Mouse (Mus musculus) myocyte (in vitro differentiated cells): Measurements from ENCODE around the gene Mme. TPM values are rescaled to one million over a fixed set of nuclear protein-coding genes. Genes with fewer than 3 reads are reported as not detected.

Experiments used
- H3K27me3 ChIP-seq: one replicate; pipeline ENCODE4 v1.6.1; 2011; ENCODE audit not compliant: control insufficient read depth, insufficient read depth, insufficient read length
- H3K36me3 ChIP-seq: one replicate; pipeline ENCODE4 v1.6.1; 2011; ENCODE audit not compliant: control insufficient read depth, insufficient read depth
- H3K4me2 ChIP-seq: one replicate; pipeline ENCODE4 v1.6.1; 2011; ENCODE audit warnings: low read depth, control low read depth
- H3K4me3 ChIP-seq: one replicate; pipeline ENCODE4 v1.5.1; 2011; ENCODE audit warnings: mild to moderate bottlenecking, control low read depth, moderate library complexity
- H3K79me2 ChIP-seq: one replicate; pipeline ENCODE4 v1.6.1; 2011; ENCODE audit not compliant: control insufficient read depth, insufficient read depth
- H3ac ChIP-seq: one replicate; pipeline ENCODE4 v1.6.1; 2011; ENCODE audit not compliant: control insufficient read depth, insufficient read length
- CEBPB ChIP-seq: IDR thresholded peaks from 2 replicates; pipeline ENCODE4 v1.6.1; 2011; ENCODE audit warnings: mild to moderate bottlenecking, moderate library complexity; ENCODE audit not compliant: poor library complexity, insufficient read depth, severe bottlenecking
- E2F4 ChIP-seq: IDR thresholded peaks from one replicate; pipeline ENCODE4 v1.6.1; 2011; ENCODE audit warnings: mild to moderate bottlenecking, control low read depth, moderate library complexity; ENCODE audit not compliant: insufficient read depth
- MAX ChIP-seq: IDR thresholded peaks from one replicate; pipeline ENCODE4 v1.6.1; 2011; ENCODE audit warnings: low read depth, mild to moderate bottlenecking, control low read depth
- MYOD1 ChIP-seq, 3 experiments: IDR thresholded peaks; one replicate each; pipeline ENCODE4 v1.6.1; 2011; ENCODE audit warnings: control low read depth in 2 of 3, low read depth in 2 of 3, mild to moderate bottlenecking in 2 of 3, moderate library complexity in 1 of 3; ENCODE audit not compliant: insufficient read length in 2 of 3, control insufficient read depth in 1 of 3
- MYOG ChIP-seq, 3 experiments: IDR thresholded peaks; one replicate each; pipeline ENCODE4 v1.6.1; 2011; ENCODE audit warnings: control low read depth in 2 of 3, low read depth in 2 of 3, mild to moderate bottlenecking in 2 of 3; ENCODE audit not compliant: insufficient read length in 2 of 3, control insufficient read depth in 1 of 3, insufficient read depth in 1 of 3
- POLR2A ChIP-seq: IDR thresholded peaks from one replicate; pipeline ENCODE4 v1.6.1; 2011; ENCODE audit warnings: low read depth, mild to moderate bottlenecking, control low read depth, moderate library complexity; ENCODE audit not compliant: insufficient read length
- POLR2AphosphoS2 ChIP-seq: IDR thresholded peaks from one replicate; pipeline ENCODE4 v1.6.1; 2011; ENCODE audit warnings: low read depth, control low read depth; ENCODE audit not compliant: insufficient read length
- REST ChIP-seq: IDR thresholded peaks from one replicate; pipeline ENCODE4 v1.6.1; 2011; ENCODE audit warnings: mild to moderate bottlenecking, control low read depth, moderate library complexity; ENCODE audit not compliant: insufficient read depth, insufficient read length
- SRF ChIP-seq: IDR thresholded peaks from one replicate; pipeline ENCODE4 v1.6.1; 2011; ENCODE audit warnings: low read depth; ENCODE audit not compliant: control insufficient read depth, insufficient read length
- TCF12 ChIP-seq: IDR thresholded peaks from one replicate; pipeline ENCODE4 v1.6.1; 2011; ENCODE audit warnings: mild to moderate bottlenecking, control low read depth; ENCODE audit not compliant: poor library complexity, insufficient read depth, severe bottlenecking
- TCF3 ChIP-seq: IDR thresholded peaks from one replicate; pipeline ENCODE4 v1.6.1; 2011; ENCODE audit warnings: low read depth, control low read depth; ENCODE audit not compliant: insufficient read length
- USF1 ChIP-seq: IDR thresholded peaks from one replicate; pipeline ENCODE4 v1.6.1; 2011; ENCODE audit warnings: low read depth, mild to moderate bottlenecking, control low read depth, moderate library complexity
- polyA plus RNA-seq: library from polyadenylated mRNA; unstranded; fragments of >200 nt; fragmentation: generic; extraction: Trizol; gene quantifications from one replicate; pipeline ENCODE4 v1.2.1, GENCODE M21; 2012; ENCODE audit warnings: missing spikeins

The Mme gene
- polyA plus RNA-seq, 1 experiment = not detected

GRCm38 (mm10) chr3:63295657-63296231, 54.4 kb downstream of the Mme start:
- no peak overlapping the region for H3K4me3 ChIP-seq
- TF ChIP-seq MAX = no peak
- no peak for TF ChIP-seq E2F4
- TF ChIP-seq MYOG (IDR thresholded peaks at IDR 0.05; ENCODE audit: control insufficient read depth in 1 of 3, insufficient read depth in 1 of 3, insufficient read length in 2 of 3, low read depth in 2 of 3) = no peak
- TF ChIP-seq POLR2A = no peak
- TF ChIP-seq TCF12 = no peak
- no peak for TF ChIP-seq CEBPB
- no peak for TF ChIP-seq TCF3
- TF ChIP-seq SRF = no peak
- no peak for TF ChIP-seq USF1

GRCm38 (mm10) chr3:63296411-63296810, 55.1 kb downstream of the Mme start:
- Histone ChIP-seq H3K36me3 (no peaks in the 10 kb centered on the region), H3K4me3 (no peak overlapping the region), H3K79me2 (no peaks in the 10 kb centered on the region), H3K4me2 (peak overlapping the region; percentile 12), H3ac (no peak overlapping the region), H3K27me3 (peaks cover 6% of the 10 kb centered on the region)
- no peak for TF ChIP-seq MYOG (IDR thresholded peaks at IDR 0.05; ENCODE audit: control insufficient read depth in 1 of 3, insufficient read depth in 1 of 3, insufficient read length in 2 of 3, low read depth in 2 of 3)
- no peak for TF ChIP-seq TCF12
- no peak for TF ChIP-seq POLR2AphosphoS2
- TF ChIP-seq E2F4 = no peak
- no peak for TF ChIP-seq USF1
- TF ChIP-seq MYOD1 (IDR thresholded peaks at IDR 0.05; ENCODE audit: control insufficient read depth in 1 of 3, insufficient read length in 2 of 3, low read depth in 2 of 3) = no peak
- no peak for TF ChIP-seq TCF3
- TF ChIP-seq POLR2A = no peak
- TF ChIP-seq SRF = no peak
- TF ChIP-seq MAX = no peak
- TF ChIP-seq REST = no peak
- no peak for TF ChIP-seq CEBPB

More at GRCm38 (mm10) chr3:63295657-63296231, 54.4 kb downstream of the Mme start:
- Histone ChIP-seq H3K79me2 (no peaks in the 10 kb centered on the region), H3K4me2 (peak overlapping the region; percentile 12), H3K36me3 (no peaks in the 10 kb centered on the region), H3ac (no peak overlapping the region), H3K27me3 (peaks cover 6% of the 10 kb centered on the region)

GRCm38 (mm10) chr3:63297787-63298186, 56.5 kb downstream of the Mme start:
- Histone ChIP-seq H3K27me3 (peaks cover 6% of the 10 kb centered on the region), H3ac (no peak overlapping the region), H3K4me3 (no peak overlapping the region), H3K4me2 (no peak overlapping the region), H3K36me3 (no peaks in the 10 kb centered on the region), H3K79me2 (no peaks in the 10 kb centered on the region)
- TF ChIP-seq SRF = no peak
- TF ChIP-seq USF1 = no peak
- TF ChIP-seq MYOD1 (IDR thresholded peaks at IDR 0.05; ENCODE audit: control insufficient read depth in 1 of 3, insufficient read length in 2 of 3, low read depth in 2 of 3) = no peak
- no peak for TF ChIP-seq E2F4

GRCm38 (mm10) chr3:63315211-63315760, 73.9 kb downstream of the Mme start:
- H3ac ChIP-seq = no peak overlapping the region
- TF ChIP-seq CEBPB (no peak), TCF3 (no peak), MYOD1 (IDR thresholded peaks at IDR 0.05; ENCODE audit: control insufficient read depth in 1 of 3, insufficient read length in 2 of 3, low read depth in 2 of 3) (peak in 1 of 3 experiments; percentile 15)

GRCm38 (mm10) chr3:63317496-63317895, 76.2 kb downstream of the Mme start:
- Histone ChIP-seq H3ac (no peak overlapping the region), H3K4me2 (no peak overlapping the region), H3K79me2 (no peaks in the 10 kb centered on the region), H3K4me3 (no peak overlapping the region), H3K27me3 (no peaks in the 10 kb centered on the region), H3K36me3 (no peaks in the 10 kb centered on the region)
- no peak for TF ChIP-seq USF1
- no peak for TF ChIP-seq TCF3
- no peak for TF ChIP-seq MYOD1 (IDR thresholded peaks at IDR 0.05; ENCODE audit: control insufficient read depth in 1 of 3, insufficient read length in 2 of 3, low read depth in 2 of 3)
- TF ChIP-seq E2F4 = no peak
- no peak for TF ChIP-seq TCF12
- TF ChIP-seq REST = no peak
- no peak for TF ChIP-seq MYOG (IDR thresholded peaks at IDR 0.05; ENCODE audit: control insufficient read depth in 1 of 3, insufficient read depth in 1 of 3, insufficient read length in 2 of 3, low read depth in 2 of 3)
- no peak for TF ChIP-seq MAX
- TF ChIP-seq CEBPB = no peak
- no peak for TF ChIP-seq POLR2AphosphoS2
- TF ChIP-seq SRF = no peak
- TF ChIP-seq POLR2A = no peak

More at GRCm38 (mm10) chr3:63315211-63315760, 73.9 kb downstream of the Mme start:
- H3K79me2 ChIP-seq = no peaks in the 10 kb centered on the region
- H3K4me3 ChIP-seq = no peak overlapping the region
- no peaks in the 10 kb centered on the region for H3K36me3 ChIP-seq
- H3K27me3 ChIP-seq = no peaks in the 10 kb centered on the region
- H3K4me2 ChIP-seq = no peak overlapping the region
